Mouse (Mus musculus) inflammation-experienced regulatory T-cells, adult 6 months (primary cell): Measurements from ENCODE around the gene Zfp143. TPM values are rescaled to one million over a fixed set of nuclear protein-coding genes. Genes with fewer than 3 reads are reported as not detected.
"Not testable (repeated sequence)": the region's sequence is repeated elsewhere in the genome, so short reads cannot be mapped to it uniquely, and the experiment has no call there.

Experiments
- ATAC-seq: one replicate; pipeline ENCODE4 v1.8.0; 2017
- polyA plus RNA-seq, 3 experiments: library from polyadenylated mRNA; unstranded; fragments of 100-300 nt; shearing (Covaris generic); gene quantifications; one replicate each; pipeline ENCODE4 v1.2.1; 2017

Gene Zfp143
- polyA plus RNA-seq, 3 experiments from 2014 or later: 35.4 to 48.6 (median 43.5) TPM

- ATAC-seq: no peak
Observed at GRCm38 (mm10) chr7:110097106-110097793, 36.2 kb downstream of the Zfp143 start.

GRCm38 (mm10) chr7:110100854-110101253 lies 39.8 kb downstream of the Zfp143 start:
- no peak for ATAC-seq

- ATAC-seq: no peak
Observed at GRCm38 (mm10) chr7:110101266-110101665, 40.2 kb downstream of the Zfp143 start.

GRCm38 (mm10) chr7:110105041-110105440 lies 44.0 kb downstream of the Zfp143 start:
- no peak for ATAC-seq

- no peak for ATAC-seq
Observed at GRCm38 (mm10) chr7:110106633-110107032, 45.6 kb downstream of the Zfp143 start.

- not testable (repeated sequence) for ATAC-seq
Observed at GRCm38 (mm10) chr7:110108524-110108923, 47.5 kb downstream of the Zfp143 start.

GRCm38 (mm10) chr7:110108967-110109610 lies 48.1 kb downstream of the Zfp143 start:
- ATAC-seq: peak; percentile 80

GRCm38 (mm10) chr7:110110061-110110656 lies 49.1 kb downstream of the Zfp143 start:
- ATAC-seq: no peak

- ATAC-seq: no peak
Observed at GRCm38 (mm10) chr7:110114699-110115098, 53.7 kb downstream of the Zfp143 start.

GRCm38 (mm10) chr7:110116731-110117291 lies 55.8 kb downstream of the Zfp143 start:
- ATAC-seq: no peak

GRCm38 (mm10) chr7:110118448-110118847 lies 57.4 kb downstream of the Zfp143 start:
- ATAC-seq: no peak

- ATAC-seq: no peak
Observed at GRCm38 (mm10) chr7:110120157-110120784, 59.3 kb downstream of the Zfp143 start.

- peak; percentile 7 for ATAC-seq
Observed at GRCm38 (mm10) chr7:110121162-110121515, 60.1 kb downstream of the Zfp143 start.

GRCm38 (mm10) chr7:110121516-110122288 lies 60.7 kb downstream of the Zfp143 start, which contains the start of gene Wee1:
TSS of gene Wee1 (plus strand) at chr7:110122046.
- peak; percentile 89 for ATAC-seq

GRCm38 (mm10) chr7:110122289-110122564 lies 61.2 kb downstream of the Zfp143 start:
- peak; percentile 6 for ATAC-seq

GRCm38 (mm10) chr7:110122565-110123422 lies 61.8 kb downstream of the Zfp143 start:
- peak; percentile 35 for ATAC-seq

GRCm38 (mm10) chr7:110123844-110124555 lies 63.0 kb downstream of the Zfp143 start:
- no peak for ATAC-seq

- no peak for ATAC-seq
Observed at GRCm38 (mm10) chr7:110128566-110128965, 67.5 kb downstream of the Zfp143 start.

- ATAC-seq: not testable (repeated sequence)
Observed at GRCm38 (mm10) chr7:110132272-110132671, 71.3 kb downstream of the Zfp143 start.

GRCm38 (mm10) chr7:110133988-110134387 lies 73.0 kb downstream of the Zfp143 start:
- ATAC-seq: no peak

GRCm38 (mm10) chr7:110138538-110138937 lies 77.5 kb downstream of the Zfp143 start:
- no peak for ATAC-seq
